Mouse (Mus musculus) left cerebral cortex, adult 9 months (tissue): ENCODE data around the gene Rusc1.
"Not testable (repeated sequence)": the region's sequence is repeated elsewhere in the genome, so short reads cannot be mapped to it uniquely, and the experiment has no call there.

Experiments used
- DNase-seq, 2 experiments: peaks; one replicate each; pipeline ENCODE4 v3.0.0; 2022; ENCODE audit warnings: low spot score in 2 of 2

Gene Rusc1

DNA sequence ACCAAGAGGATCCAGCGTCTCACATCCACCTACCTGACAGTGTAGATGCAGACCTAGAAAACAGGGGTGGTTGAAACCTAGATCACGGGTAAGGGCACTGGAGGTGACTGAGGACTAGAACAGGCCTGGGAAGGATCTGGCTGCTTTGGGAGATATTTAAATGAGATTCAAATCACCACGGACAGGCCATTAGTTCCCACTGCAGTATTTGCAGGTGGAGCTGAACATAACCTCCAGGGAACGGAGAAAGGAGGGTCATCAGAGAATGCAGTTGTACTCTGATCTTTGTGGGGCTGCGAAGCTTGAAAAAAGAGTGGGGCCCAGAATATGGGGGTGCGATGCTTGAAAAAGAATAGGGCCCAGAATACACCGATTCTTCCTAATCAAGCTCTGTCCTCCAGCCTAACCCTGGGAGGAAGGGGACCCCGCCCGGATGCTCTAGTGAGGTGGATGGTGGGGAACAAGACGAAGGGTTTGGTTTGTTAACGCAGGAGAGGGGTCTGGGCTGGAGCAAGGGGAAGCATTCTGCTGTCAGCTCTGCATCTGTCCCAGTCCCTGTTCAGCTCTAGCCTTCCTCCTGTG is 511 bp downstream of the Rusc1 start:
- no peak for DNase-seq

DNA sequence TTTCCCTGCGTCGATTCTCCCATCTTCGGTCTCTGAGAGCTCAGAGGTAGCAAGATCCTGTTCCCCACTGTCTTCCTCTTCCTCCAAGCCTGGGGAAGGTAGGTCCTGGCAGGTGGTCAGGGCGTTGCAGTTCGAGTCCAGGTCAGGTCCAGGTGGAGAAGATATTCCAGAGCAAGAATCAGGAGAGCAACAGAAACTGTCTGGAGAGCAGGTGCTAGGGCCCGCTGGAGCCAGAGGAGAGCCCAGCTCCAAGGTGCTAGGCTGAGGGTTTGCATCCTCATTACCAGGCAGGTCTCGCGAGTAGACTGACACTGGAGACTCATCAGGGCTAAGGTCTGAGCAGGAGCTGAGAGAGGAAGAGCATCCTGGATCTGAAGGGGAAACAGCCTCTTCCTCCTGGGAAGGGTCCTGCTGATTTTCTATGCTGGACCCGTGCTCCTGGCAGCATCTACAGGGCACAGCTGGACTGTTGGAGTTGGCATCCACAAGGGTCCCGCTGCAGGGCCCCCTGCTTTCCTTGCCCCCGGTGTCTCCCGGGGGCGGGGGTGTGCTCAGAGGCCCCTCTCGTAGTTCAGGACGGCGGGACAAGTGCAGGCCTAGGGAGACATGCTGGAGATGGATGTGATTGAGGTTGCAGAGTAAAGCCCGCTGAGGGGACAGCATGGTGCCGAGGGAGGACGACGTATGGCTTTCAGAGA is 1.2 kb downstream of the Rusc1 start:
- no peak for DNase-seq

DNA sequence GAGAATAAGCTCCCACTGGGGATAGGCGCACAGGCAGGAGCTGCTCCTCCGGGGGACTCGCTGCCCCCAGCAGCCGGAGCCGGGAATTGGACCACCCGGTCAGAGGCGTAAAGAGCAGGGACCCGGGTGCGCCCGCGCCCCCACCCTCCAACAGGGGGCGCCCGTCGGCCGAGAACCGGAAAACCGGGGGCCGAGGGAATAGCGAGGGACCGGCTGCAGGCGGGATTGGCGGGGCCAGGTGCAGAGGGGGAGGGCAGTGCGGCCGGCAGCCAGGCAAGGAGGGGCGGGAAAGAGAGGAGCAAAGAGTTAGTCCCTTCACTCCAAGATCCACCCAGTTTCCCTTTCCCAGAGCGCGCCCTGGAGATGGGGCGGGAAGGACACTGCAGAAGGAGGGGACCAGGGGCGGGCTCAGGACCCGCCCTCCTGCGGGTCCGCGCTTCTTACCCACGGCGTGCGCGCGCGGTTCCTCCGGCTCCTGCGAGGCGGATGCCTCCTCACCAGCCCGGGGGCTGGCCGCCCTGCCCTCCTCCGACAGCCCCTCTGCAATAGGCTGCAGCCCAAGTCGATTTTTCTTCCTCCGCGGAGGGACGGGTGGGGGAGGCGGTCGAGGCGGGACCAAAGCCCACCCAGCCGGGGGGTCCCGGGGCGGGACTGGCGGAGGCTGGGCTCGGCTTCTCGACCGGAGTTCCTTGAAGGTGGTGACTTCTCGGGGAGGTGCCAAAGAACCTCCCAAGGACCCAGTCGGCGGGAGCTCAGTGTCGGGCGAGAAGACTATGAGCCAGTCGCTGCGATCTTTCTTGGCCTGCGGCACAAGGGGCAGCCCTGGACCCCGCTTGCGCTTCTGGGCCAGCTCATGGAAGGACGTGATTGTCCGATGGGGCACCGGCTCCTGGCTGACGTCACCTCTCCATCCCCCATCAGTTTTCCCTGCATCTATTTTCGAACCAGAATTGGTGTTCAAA is 2.1 kb downstream of the Rusc1 start:
- peak in 1 of 2 experiments; percentile 84 for DNase-seq

DNA sequence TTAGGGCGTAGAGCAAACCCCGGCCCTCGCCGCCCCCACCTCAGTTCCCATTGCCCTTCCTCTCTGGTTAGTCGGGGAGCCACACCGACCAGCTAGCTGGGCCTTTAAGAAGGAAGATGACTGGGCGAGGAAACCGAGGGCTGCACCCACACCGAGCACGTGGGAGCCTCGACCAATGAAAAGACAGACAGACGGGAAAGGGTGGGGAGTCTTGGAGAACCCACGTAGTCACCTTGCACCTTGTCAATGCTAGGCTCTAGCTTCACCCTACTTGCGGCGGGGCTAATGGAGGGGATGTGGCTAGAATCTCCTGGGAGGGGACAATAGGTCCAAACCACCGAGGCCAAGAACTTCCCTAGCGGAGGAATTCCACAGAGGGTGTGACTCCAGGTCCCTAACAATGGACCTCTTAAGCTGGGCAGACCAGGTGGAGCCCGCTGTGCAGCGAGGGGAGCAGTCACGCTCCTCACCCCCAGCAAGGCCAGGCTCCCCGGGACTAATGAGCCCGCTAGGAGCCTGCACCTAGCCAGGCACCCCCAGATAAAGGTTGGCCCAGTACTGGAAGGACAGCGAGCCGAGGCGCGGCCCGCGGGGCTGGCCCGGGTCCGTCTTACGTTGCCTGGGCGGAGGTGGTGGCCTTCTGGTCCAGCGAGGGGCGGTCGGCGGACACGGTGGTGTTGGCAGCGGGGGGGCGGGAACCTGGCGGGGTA is 3.1 kb downstream of the Rusc1 start:
- DNase-seq, result peak; percentile 75 to 90

DNA sequence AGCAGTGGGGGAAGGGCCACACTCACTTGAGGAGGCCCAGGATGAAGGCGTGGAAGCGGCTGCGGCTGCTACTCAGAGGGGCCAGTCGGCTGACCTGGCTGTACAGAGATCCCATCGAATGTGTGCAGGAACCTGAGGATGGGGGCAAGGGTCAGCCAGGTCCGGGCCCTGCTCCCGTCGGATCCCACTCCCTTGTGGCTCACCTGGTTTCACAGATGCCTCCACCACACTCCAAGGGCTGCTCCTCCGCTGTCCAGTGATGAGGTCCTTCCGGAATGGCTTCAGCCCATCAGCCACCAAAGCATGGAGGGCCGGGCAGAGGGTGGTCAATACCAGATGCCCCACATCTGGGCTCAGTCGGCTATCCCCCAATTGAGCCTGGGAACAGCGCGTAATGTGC is 4.1 kb downstream of the Rusc1 start:
- no peak for DNase-seq

DNA sequence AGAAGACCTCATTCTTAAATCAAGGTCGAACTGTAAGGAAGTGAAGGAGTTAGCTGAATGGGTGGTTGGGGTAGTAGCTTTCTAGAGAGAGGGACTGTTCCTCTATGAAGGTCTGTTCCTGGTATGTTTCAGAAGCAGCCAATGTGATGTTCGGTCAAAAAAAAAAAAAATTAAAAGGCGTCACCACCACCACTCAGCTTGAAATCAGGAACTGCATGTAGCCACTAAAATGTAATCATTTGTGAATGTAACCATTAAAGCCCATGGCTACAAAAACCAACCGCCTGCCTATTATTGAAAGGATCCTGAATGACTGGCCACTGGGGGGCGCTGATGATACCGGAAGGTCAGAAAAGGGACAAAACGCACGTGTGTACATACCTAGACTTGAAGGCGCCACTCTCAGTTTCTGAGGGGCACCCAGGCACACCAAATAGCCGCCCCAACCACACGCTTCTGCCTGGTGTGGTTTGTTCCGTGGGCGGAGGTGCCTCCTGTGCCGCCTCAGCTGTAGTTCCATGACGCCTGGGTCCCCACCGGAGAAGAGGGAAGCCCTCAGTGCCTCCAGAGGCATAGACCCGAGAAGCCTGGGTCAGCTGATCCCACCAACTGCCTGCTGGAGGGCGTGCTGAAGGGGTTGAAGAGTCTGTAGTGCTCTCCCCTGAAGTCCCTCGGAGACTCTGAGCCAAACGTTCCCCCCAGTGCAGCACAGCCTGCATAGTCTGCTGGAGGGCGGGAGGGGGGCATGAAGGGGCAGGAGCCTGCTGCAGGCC is 5.6 kb downstream of the Rusc1 start:
- peak in 1 of 2 experiments; percentile 88 for DNase-seq

DNA sequence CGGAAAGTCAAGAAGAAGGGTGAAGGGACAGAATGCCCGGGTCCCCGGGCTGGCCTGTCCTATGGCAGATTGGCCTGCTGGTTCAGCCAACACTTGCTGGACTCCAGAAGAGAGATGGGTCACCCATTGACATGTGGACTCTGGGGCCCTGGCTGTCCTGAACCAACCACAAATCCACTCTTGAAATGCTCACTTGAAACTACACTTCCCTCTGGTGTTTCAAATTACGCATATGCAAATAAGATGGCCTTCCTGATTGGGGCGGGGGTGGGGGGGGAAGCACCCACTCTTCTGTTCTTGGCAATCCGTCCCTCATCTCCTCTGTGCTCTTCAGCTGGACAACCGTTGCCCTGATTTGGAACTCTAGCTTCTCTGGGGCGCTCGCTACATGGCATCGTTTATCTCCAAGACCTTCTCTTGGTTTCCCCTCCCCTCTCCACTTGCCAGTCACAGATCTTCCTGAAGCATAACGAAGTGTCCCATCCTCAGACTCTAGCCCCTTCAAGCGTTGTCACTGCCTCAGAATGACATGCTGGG is 8.4 kb downstream of the Rusc1 start:
- DNase-seq, result no peak

DNA sequence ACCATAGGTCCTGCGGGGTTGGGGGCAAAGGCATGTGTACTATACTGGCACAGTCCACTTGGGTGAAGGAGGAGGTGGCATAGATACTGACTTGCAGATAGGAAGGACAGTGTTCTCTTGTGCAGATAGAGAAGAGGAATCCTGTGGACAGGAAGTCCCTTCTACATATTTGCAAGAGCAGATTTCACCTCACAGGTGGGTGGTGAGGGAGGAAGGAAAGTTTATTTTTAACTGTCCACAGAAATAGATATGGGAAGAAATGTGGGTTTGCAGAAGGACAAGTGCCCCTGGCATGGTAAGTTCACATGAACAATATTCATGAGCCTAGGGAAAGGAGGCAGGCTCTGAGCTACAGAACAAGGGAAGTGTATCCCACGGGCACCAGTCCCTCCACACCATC is 9.0 kb downstream of the Rusc1 start:
- DNase-seq, result no peak

DNA sequence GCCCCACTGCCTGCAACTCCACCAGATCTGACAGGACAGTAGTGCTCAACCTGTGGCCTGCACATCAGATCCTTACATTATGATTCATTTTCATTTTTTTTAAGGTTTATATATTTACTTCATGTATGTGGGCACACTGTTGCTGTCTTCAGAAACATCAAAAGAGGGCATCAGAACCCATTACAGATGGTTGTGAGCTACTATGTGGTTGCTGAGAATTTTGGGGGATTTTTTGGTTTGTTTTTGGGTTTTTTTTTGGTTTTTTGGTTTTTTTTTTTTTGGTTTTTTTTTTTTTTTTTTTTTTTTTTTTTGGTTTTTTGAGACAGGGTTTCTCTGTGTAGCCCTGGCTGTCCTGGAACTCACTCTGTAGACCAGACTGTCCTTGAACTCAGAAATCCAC is 10.8 kb downstream of the Rusc1 start:
- not testable (repeated sequence) for DNase-seq

DNA sequence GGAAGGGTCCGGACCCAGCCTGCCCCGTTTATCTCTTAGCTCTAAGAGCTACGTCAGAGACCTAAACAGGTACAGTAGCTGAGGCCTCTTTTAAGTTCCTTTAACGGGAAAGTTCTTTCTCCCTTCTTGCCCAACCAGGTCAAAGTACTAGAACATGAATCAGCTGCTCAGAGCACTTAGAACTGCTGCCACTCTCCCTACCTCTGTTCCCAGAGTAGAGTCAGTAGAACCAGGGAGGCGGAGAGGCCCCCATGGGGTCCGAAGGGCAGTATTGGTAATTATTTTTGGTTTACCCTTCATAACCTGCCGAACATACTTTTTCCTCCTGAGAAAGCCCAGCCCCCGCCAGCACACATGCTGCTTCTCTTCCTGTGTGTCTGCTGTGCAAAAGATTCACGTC is 15.7 kb downstream of the Rusc1 start:
- no peak for DNase-seq

DNA sequence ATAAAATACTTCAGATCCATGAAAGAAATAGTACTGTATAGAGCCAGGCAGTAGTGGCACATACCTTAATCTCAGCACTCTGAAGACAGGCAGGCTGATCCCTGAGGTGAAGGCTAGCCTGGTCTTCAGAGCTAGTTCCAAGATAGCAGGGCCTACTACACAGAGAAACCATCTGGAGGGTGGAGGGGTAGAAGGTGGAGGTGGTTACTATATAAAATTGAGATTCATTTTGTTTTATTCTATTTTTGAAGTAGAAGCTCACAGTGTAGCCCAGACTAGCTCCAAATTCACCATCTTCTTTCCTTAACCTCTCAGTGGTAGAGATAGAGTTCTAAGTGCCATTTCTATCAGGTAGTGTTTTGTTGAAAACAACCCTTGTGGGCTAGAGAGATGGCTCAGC is 25.8 kb downstream of the Rusc1 start:
- no peak for DNase-seq

DNA sequence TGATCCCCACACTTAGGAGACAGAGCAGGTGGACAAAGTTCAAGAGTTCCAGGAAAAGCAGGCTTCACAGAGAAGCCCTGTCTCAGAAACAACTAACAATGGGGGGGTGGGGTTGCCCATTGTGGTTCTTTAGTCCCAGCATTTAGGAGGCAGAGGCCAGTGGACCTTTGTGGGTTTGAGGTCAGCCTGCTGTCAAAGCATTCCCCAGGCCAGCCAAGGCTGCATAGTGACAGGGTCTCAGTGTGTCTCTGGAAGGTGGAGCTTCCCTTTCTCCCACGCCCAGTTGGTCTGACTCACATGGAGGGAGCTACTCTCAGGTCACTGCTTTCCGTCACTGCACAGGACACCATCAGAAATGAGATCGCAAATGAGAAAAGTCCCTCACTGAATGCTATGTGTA is 31.4 kb downstream of the Rusc1 start:
- DNase-seq, result no peak

DNA sequence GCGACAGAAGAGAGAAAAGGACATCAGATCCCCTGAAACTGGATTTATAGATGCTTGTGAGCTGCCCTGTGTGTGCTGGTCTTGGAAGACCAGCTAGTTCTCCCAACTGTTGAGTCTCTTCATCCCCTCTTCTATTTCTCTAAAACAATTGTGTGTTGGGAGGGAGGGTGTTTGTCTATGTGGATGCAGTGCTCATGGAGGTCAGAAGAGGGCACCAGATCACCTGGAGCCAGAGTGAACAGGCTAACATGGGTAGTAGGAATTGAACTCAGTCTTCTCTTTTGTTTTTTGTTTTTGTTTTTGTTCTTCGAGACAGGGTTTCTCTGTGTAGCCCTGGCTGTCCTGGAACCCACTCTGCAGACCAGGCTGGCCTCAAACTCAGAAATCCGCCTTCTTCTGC is 34.3 kb downstream of the Rusc1 start:
- DNase-seq, result peak in 1 of 2 experiments; percentile 35

DNA sequence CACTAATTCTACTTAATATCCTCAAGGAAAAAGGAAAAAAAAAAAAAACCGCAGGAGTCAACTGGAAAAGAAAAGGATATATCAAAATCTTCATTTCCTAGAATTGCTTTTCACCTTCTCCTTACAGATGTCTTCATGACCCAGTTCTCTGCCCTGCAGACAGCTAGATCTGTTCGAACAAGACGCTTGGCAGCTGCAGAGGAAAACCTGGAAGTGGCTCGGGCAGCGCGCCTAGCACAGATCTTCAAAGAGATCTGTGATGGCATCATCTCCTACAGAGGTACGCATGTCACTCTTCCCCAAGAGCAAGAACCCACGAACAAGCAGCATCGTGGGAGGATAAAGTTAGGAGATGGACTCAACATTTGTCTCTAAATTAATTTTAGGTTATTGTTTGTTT is 34.8 kb downstream of the Rusc1 start:
- DNase-seq, result peak in 1 of 2 experiments; percentile 25

DNA sequence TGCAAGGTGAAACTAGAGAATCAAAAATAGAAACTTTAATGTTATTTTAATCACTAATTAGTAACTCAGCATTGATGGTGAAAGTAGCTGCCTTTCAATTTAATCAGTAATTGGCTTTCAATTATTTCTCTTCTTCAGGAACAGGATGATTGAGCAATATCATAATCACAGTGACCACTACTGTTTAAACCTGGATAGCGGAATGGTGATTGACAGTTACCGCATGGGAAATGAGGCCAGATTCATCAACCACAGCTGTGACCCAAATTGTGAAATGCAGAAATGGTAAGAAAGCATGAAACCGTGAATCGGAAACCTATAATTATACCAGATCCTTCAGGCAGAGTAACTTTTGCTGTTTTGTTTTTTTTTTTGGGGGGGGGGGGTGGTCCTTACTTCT is 49.8 kb downstream of the Rusc1 start:
- no peak for DNase-seq
